In the genomic region with DNA sequence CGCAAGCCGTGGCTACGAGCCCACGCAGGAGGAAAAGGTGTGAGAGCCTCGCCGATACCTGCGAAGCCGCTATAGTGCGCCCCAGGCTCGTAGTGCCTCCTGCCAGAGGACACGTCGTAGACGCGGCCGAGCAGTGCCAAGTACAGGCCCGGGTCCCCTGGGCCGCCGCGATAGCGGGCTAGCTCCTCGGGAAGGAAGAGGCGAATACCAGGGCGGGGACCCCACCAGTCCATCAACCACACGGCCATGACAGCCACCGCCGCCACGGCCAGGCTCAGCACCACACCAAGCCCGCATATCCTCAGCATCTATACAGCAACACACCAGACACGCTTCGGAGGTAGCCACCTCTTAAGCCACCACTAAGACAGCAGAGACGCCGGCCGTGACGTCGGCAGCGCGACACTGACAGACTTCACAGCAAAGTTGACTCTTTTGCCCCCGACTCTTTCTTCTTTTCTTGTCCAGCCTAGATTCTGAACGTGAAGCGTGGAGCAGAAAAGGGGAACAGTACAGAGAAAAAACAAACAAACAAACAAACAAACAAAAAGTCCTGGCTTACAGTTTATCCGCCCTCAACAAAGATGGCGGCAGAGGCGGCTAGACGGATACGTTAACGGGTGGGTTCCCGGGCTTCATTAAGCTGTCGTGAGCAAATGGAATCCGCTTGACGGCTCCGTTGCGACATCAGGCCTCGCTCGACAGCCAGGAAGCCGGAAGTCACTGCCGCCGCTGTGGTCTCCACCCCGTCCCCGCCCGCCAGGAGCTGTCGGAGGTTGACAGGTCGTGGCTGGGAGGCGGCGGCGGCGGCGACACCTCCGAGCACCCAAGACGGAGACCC, we compare ENCODE assay signal across 8 mouse cellular contexts. TPM values are rescaled to one million over a fixed set of nuclear protein-coding genes. Genes with fewer than 3 reads are reported as not detected.
A peak's percentile ranks its signal among the peaks of the same experiment; 100 is the strongest.
DNase-seq lines count a peak whose midpoint lies in the region; ATAC-seq and TF ChIP-seq lines count a peak whose summit lies in the region.

A gene (minus strand): TSS at position 688 of the 841 bp plus-strand sequence.
A gene (plus strand): TSS at position 772 of the 841 bp plus-strand sequence.

- TF ChIP-seq POLR2A in heart, adult 2 months (IDR thresholded peaks at IDR 0.05; ENCODE audit: insufficient read depth, low read depth, low read length) = peak; percentile 72

- H3K4me2 ChIP-seq in embryonic facial prominence, embryonic 14.5 days (ENCODE audit: low read depth, low read length) = peak within 1 kb of the TSS; percentile 82
- peak within 1 kb of the TSS; percentile 90 for H3K4me2 ChIP-seq in limb, embryonic 13.5 days (replicated peaks)
- H3K4me2 ChIP-seq in midbrain, embryonic 16.5 days (ENCODE audit: low read length) = peak within 1 kb of the TSS; percentile 68

- TF ChIP-seq CTCF in heart, adult 2 months (IDR thresholded peaks at IDR 0.05) = no peak

- peak; percentile 97 for ATAC-seq in embryonic facial prominence, embryonic 14.5 days (ENCODE audit: low read depth)
- ATAC-seq in limb, embryonic 13.5 days (ENCODE audit: low FRiP score, low read depth) = peak; percentile 94
- ATAC-seq in midbrain, embryonic 16.5 days = peak; percentile 97

- WGBS in embryonic facial prominence, embryonic 14.5 days = under 1% methylated on average over 43 of the region's 69 CpGs
- WGBS in heart, adult 2 months = under 1% methylated on average over 69 of the region's 69 CpGs
- WGBS in limb, embryonic 13.5 days = under 1% methylated on average over 69 of the region's 69 CpGs
- under 1% methylated on average over 69 of the region's 69 CpGs for WGBS in midbrain, embryonic 16.5 days

- peak within 1 kb of the TSS; percentile 85 for H3K9ac ChIP-seq in embryonic facial prominence, embryonic 14.5 days (ENCODE audit: low read depth, low read length)
- H3K9ac ChIP-seq in heart, adult 2 months (ENCODE audit: low read depth, low read length) = peak within 1 kb of the TSS; percentile 97
- H3K9ac ChIP-seq in limb, embryonic 13.5 days = peak within 1 kb of the TSS; percentile 84
- peak within 1 kb of the TSS; percentile 79 for H3K9ac ChIP-seq in midbrain, embryonic 16.5 days (ENCODE audit: low read depth, low read length)

- H3K27ac ChIP-seq in embryonic facial prominence, embryonic 14.5 days (replicated peaks; ENCODE audit: low read depth, low read length) = peak within 1 kb of the TSS; percentile 80
- peak within 1 kb of the TSS; percentile 92 for H3K27ac ChIP-seq in heart, adult 2 months
- H3K27ac ChIP-seq in limb, embryonic 13.5 days = peak within 1 kb of the TSS; percentile 86
- H3K27ac ChIP-seq in midbrain, embryonic 16.5 days (ENCODE audit: low read length) = peak within 1 kb of the TSS; percentile 88

- H3K36me3 ChIP-seq in embryonic facial prominence, embryonic 14.5 days (ENCODE audit: control insufficient read depth, insufficient read depth, low read length) = no peaks in the 10 kb centered on the region
- H3K36me3 ChIP-seq in heart, adult 2 months (ENCODE audit: control insufficient read depth, insufficient read depth, low read length) = peaks cover 12% of the 10 kb centered on the region
- no peaks in the 10 kb centered on the region for H3K36me3 ChIP-seq in limb, embryonic 13.5 days
- no peaks in the 10 kb centered on the region for H3K36me3 ChIP-seq in midbrain, embryonic 16.5 days (ENCODE audit: control insufficient read depth, insufficient read depth, low read length)

- no peak for TF ChIP-seq EP300 in heart, adult 2 months (IDR thresholded peaks at IDR 0.05; ENCODE audit: insufficient read depth, low read depth, low read length)

- H3K4me3 ChIP-seq in embryonic facial prominence, embryonic 14.5 days (ENCODE audit: low read depth, low read length) = peak within 1 kb of the TSS; percentile 98
- peak within 1 kb of the TSS; percentile 74 for H3K4me3 ChIP-seq in heart, adult 2 months
- peak within 1 kb of the TSS; percentile 95 for H3K4me3 ChIP-seq in limb, embryonic 13.5 days
- H3K4me3 ChIP-seq in midbrain, embryonic 16.5 days (ENCODE audit: low read depth, low read length) = peak within 1 kb of the TSS; percentile 99

- no peaks in the 10 kb centered on the region for H3K9me3 ChIP-seq in embryonic facial prominence, embryonic 14.5 days (ENCODE audit: control insufficient read depth, low read length)
- H3K9me3 ChIP-seq in limb, embryonic 13.5 days = no peaks in the 10 kb centered on the region
- H3K9me3 ChIP-seq in midbrain, embryonic 16.5 days (replicated peaks; ENCODE audit: control insufficient read depth, low read length, poor library complexity, severe bottlenecking) = no peaks in the 10 kb centered on the region

- peaks cover 12% of the 10 kb centered on the region for H3K79me2 ChIP-seq in heart, adult 2 months (replicated peaks; ENCODE audit: control insufficient read depth, insufficient read depth, low read length)

- intact Hi-C loops in heart, adult 2 months (cut with DNase I) = loop anchor here (5.0 to 10.0 kb wide), 3 partner anchors 103 to 351 kb away; a partner anchor contains a TSS

- H3K27me3 ChIP-seq in embryonic facial prominence, embryonic 14.5 days (replicated peaks; ENCODE audit: control insufficient read depth, insufficient read depth, low read length) = no peaks in the 10 kb centered on the region
- H3K27me3 ChIP-seq in heart, adult 2 months (ENCODE audit: control insufficient read depth, insufficient read depth, low read length) = no peaks in the 10 kb centered on the region
- no peaks in the 10 kb centered on the region for H3K27me3 ChIP-seq in limb, embryonic 13.5 days
- H3K27me3 ChIP-seq in midbrain, embryonic 16.5 days (ENCODE audit: control insufficient read depth, insufficient read depth, low read depth, low read length) = no peaks in the 10 kb centered on the region

- peak; percentile 97 for DNase-seq in 3T3-L1 (ENCODE audit: low read depth, low spot score)
- peak; percentile 72 to 87 for DNase-seq in adrenal gland, postnatal 4 days (ENCODE audit: low spot score in 2 of 2)
- DNase-seq in embryonic facial prominence, embryonic 14.5 days (ENCODE audit: low spot score) = peak; percentile 99
- DNase-seq in heart, adult 2 months = peak; percentile 92 to 97
- DNase-seq in kidney, adult 8-10 months = peak; percentile 96 to 97
- peak; percentile 86 to 97 for DNase-seq in spleen, postnatal 10 days (ENCODE audit: low spot score in 2 of 2)

- 0 out of 2 replicates have a peak, but pooled peaks cover 3% of the 10 kb centered on the region for H3K4me1 ChIP-seq in embryonic facial prominence, embryonic 14.5 days (ENCODE audit: control insufficient read depth, insufficient read depth, low read length)
- peaks cover 3% of the 10 kb centered on the region for H3K4me1 ChIP-seq in heart, adult 2 months (ENCODE audit: control insufficient read depth, insufficient read depth, low read length)
- H3K4me1 ChIP-seq in limb, embryonic 13.5 days = peaks cover 14% of the 10 kb centered on the region
- H3K4me1 ChIP-seq in midbrain, embryonic 16.5 days (ENCODE audit: control insufficient read depth, insufficient read depth, low read length) = peaks cover 24% of the 10 kb centered on the region

RNA-seq across cellular contexts. Expression of the first gene that starts in this region (rescaled TPM):
- total RNA-seq in adrenal gland, postnatal 4 days (2021) = 10 to 100 TPM; 12.5 to 13.6 TPM
- 4.5 and 4.6 TPM in 2 replicates for polyA plus RNA-seq in embryonic facial prominence, embryonic 14.5 days (2014; fragmentation: Nextera tagmentation; extraction: Ambion mirVana)
- 10 to 100 TPM; 19.6 to 23.1 TPM for total RNA-seq in heart, adult 2 months (2021)
- polyA plus RNA-seq in heart, adult 2 months (2012; rRNA removed) = 10.7 and 16.7 TPM in 2 replicates
- polyA plus RNA-seq in limb, embryonic 13.5 days (2015; fragmentation: Nextera tagmentation; extraction: Ambion mirVana) = 6.5 and 6.7 TPM in 2 replicates
- 8.0 and 9.2 TPM in 2 replicates for polyA plus RNA-seq in midbrain, embryonic 16.5 days (2015; fragmentation: Nextera tagmentation; extraction: Ambion mirVana)

RNA-seq across cellular contexts. Expression of the second gene that starts in this region (rescaled TPM):
- 10 to 100 TPM; 38.6 to 41.7 TPM for total RNA-seq in adrenal gland, postnatal 4 days (2021)
- polyA plus RNA-seq in embryonic facial prominence, embryonic 14.5 days (2014; fragmentation: Nextera tagmentation; extraction: Ambion mirVana) = 10.3 and 11.8 TPM in 2 replicates
- total RNA-seq in heart, adult 2 months (2021) = 10 to 100 TPM; 17.4 to 17.5 TPM
- 14.1 and 18.6 TPM in 2 replicates for polyA plus RNA-seq in heart, adult 2 months (2012; rRNA removed)
- polyA plus RNA-seq in limb, embryonic 13.5 days (2015; fragmentation: Nextera tagmentation; extraction: Ambion mirVana) = 9.2 and 10.4 TPM in 2 replicates
- polyA plus RNA-seq in midbrain, embryonic 16.5 days (2015; fragmentation: Nextera tagmentation; extraction: Ambion mirVana) = 13.3 and 14.1 TPM in 2 replicates

Comparison
In these comparisons a context has a peak if more than half of its experiments do, and no peak if none do; other contexts are left out.
1. Peak in every context shown above with its lines: DNase-seq, ATAC-seq, H3K4me3 ChIP-seq and H3K27ac ChIP-seq.